Mouse (Mus musculus): ENCODE results near the gene Rin3. TPM values are rescaled to one million over a fixed set of nuclear protein-coding genes. Genes with fewer than 3 reads are reported as not detected.
"Not testable (repeated sequence)": the region's sequence is repeated elsewhere in the genome, so short reads cannot be mapped to it uniquely, and the experiment has no call there.

The Rin3 gene
- total RNA-seq, 2 experiments from 2014 or later: 7.8 to 9.1 TPM

GRCm38 (mm10) chr12:102280290-102280689 lies 2.6 kb upstream of the Rin3 start:
- not testable (repeated sequence) for DNase-seq (ENCODE audit: low spot score)

DNA sequence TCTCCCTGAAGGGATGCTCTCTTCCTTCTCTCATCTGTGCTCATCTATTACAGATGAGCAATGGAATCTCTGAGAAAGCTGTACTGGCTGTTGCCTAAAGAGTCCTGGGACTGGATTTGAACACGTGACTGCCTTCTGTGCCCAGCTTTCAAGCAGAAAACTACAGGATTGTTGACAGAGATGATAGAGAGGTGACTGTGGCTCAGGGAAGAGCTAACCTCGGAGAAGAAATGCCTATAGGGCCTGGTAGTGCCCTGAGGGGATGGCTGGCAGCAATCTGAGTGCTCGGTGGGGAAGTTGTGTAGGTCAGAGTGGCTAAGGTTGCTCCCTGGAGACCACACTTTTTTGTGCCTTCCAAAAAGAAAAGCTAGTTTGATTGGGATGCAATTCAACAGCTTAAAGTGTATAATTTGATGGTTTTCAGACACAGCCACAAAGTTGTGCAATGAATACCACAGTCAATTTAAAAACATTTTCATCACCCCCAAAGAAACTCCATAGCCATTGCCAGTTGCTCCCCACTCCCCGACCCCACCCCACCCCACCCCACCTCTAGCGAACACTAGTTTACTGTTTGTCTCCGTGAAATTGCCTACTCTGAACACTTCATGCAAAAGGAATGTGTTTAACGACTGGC lies 1.9 kb upstream of the Rin3 start:
- DNase-seq (ENCODE audit: low spot score): peak; percentile 43

DNA sequence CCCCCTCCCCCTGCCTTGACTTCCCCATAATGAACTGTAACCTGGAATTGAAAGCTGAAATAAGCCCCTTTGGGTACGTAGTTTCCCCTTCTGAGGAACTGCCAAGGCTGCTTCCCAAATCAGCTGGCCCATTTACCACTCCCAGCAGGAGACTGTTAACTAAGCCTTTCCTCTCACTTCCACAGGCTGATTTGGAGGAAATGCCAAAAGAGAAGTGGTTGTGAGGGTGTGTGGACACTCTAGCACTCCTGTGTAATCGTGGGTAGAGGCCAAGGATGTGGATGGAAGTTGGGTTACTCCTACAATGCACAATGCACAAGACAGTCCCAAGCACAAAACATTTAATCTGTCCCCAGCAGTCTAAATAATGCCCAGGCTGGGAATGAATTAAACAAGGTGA lies 722 bp upstream of the Rin3 start:
- DNase-seq (ENCODE audit: low spot score): no peak

DNA sequence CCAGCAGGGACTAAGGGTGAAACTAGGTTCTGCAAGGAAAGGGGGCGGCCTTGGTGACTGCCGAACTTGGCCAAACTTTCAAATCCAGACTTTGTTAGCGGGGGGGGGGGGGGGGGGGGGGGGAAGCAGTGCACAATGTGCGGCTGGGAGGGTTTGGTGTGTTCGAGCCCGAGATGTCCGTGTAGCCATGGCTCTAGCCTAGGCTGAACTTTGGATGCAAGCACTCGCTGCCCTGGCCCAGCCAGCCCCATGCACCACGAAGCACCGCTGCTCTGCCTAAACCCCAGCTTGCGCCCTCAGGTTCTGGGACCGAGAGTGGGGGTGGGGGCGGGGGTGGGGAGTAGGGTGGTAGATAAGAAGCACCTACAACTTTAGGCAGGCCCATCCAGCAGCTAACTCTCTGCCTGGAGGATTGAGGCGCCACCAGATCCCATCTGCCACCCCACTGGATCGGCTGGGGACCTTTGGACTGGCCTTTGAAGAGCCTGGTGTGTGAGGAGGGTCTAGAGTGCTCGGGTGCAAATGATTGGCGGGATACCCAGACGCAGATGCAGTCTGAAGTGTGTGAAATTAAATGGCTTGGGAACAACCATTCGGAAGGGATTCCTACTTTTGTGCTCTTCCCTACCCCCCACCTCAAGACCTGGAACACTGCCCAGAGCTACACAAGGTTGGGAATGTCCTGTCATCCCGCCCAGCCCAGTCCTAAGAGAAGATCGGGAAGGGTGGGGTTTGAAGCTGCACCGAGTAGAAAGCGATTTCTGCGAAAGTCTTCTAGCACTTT lies 827 bp downstream of the Rin3 start:
- DNase-seq (ENCODE audit: low spot score): peak; percentile 64

DNA sequence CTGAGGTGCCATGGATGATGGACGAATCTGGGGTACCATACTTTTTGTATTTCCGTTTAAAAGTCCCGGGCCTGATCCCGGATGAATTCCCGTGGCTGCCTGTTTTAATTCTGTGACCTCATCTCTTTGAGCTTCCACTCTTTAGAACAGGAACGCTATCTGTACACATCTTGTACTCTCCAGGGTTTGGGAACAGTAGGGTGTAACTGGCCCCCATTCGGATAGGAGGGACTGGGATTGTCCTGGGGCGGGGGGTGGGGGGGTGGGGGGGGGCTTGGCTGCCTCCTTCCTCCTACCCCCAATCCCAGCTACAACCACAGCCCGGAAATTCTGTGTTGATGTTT lies 1.4 kb downstream of the Rin3 start:
- no peak for DNase-seq (ENCODE audit: low spot score)

DNA sequence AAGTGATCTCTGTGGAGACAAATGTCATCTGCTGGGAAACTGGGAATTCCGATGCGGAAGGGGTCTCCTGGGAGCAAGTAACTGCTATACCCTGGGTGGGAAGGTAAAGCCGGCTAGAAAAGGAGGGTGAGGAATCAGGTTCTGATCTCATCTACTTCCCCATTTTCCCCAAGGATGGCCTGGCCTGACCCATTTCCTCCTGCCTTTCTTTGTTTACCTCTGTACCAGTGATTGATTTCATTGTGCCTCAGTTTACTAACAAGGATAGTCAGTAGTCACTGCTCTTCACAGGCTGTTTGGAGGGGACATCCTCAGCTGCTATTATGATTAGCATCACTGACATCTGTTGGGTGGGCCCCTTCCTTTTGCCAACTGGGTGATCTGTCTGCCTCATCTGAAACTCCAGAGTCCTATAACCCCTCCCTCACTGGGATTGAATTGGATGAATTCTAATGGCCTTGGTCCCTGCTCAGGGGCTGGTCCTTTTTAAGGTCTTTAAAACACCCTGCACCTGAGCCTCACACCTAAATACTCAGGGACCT lies 1.8 kb downstream of the Rin3 start:
- DNase-seq (ENCODE audit: low spot score): no peak

DNA sequence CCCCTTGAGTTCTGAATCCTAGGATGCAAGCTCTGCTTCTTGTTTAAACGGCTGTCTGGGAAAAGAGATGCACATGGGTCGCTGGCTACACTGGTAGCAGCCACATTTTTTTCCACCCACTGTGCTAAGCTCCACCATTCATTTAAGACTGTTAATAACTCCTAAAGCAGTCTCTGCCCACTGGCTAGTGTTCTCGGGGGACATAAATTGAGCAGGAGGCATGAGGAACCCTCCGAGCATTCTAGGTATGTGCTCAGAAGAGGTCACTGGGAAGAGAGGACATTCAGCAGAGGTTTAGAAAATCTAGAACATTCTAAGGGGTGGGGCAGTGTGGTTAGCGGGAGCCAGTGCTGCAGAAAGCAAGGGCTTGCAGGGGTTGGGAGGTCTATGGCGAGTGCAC lies 2.5 kb downstream of the Rin3 start:
- DNase-seq (ENCODE audit: low spot score): no peak

- DNase-seq (ENCODE audit: low spot score): no peak
Measured at GRCm38 (mm10) chr12:102285779-102286178, 2.9 kb downstream of the Rin3 start.

DNA sequence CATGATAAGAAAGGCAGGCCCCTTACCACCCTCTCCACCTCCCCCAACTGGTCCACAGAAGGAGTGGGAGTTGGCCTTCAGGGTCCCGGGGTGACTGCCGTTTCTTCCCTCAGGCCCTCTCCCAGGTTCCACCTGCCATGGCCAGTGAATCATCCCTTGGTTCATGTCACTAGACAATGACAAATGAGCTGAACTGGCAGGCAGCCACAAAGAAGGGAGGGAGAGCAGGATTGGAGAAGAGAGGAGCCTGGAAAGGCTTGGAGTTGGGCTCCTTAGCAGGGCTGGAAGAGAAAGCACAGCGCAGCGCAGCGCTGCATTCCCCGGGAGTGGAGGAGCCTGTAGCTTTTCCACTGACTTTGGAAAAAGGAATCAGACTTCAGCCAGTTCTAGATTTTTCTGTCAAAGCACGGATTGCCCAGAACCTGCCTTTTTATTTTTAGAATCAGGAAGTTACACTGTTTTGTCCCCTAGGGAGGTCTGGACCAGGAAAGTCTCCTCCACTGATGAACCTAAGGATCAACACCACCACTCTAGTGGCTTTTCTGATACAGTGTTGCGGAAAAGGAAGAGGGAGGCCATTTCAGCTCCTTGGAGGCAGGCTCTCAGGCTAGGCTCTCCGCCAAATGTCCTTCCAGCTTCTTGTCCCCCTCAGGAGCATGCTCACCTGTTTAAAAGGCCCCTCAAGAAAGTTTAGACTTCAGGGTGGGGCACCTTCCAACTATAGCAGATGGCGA lies 4.0 kb downstream of the Rin3 start:
- DNase-seq (ENCODE audit: low spot score): peak; percentile 55

GRCm38 (mm10) chr12:102287904-102288602 lies 5.2 kb downstream of the Rin3 start:
- DNase-seq (ENCODE audit: low spot score): no peak

DNA sequence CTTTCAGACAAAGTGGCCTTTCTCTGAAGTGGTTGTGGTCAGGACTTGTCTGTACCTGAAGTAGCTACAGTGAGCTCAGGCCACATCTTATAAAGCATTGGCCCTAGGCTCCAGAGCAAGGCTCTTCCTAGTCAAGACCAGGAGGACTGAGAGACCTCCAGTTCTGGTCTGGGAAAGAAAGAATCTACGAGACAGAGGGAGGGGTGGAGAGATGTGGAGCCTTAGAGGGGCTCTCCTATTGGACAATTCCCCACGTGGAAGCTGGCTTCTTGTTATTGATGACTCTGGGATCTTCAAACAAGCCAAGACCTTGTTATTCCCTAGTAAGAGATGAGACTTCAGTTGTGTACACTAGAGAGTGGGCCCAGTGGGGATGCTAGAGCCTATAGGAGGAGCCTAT lies 6.0 kb downstream of the Rin3 start:
- DNase-seq (ENCODE audit: low spot score): no peak

DNA sequence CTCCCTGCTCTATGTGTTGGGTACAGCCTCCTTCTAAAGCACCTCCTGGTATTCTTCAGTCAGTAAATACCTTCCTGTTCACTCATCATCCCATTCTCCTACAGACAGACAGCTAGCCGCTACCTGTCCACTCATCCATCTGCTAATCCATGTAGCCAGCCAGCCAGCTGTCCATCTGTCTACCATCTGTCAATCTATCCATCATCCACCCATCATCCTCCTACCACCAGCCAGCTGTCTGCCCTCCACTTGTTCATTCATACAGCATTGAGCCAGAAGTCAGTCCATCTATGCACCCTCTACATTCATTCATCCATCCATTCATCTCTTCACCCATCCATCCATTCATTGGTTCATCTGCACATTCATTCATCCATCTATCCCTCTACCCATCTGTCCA lies 6.7 kb downstream of the Rin3 start:
- DNase-seq (ENCODE audit: low spot score): no peak

DNA sequence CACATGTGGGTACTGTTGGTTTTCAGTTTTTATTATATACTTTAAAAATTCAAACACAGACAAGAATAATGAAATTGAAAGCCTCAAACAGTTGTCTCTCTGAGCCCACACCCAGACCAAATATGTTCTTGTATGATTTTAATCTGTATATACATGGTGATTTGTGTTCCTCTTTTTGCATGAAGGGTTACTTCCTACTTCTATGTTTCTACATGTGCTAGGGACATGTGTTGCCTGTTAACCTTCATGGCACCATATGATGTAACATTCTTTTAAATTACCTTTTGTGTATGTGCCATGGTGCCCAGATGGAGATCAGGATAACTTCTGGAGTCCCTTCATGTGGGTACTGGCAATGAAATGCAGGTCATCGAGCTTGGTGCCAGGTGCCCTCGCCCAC lies 7.8 kb downstream of the Rin3 start:
- no peak for DNase-seq (ENCODE audit: low spot score)

GRCm38 (mm10) chr12:102291686-102292085 lies 8.8 kb downstream of the Rin3 start:
- DNase-seq (ENCODE audit: low spot score): no peak

GRCm38 (mm10) chr12:102292501-102293215 lies 9.8 kb downstream of the Rin3 start:
- no peak for DNase-seq (ENCODE audit: low spot score)

- DNase-seq (ENCODE audit: low spot score): no peak
Measured at GRCm38 (mm10) chr12:102294634-102295033, 11.8 kb downstream of the Rin3 start.

GRCm38 (mm10) chr12:102295230-102295629 lies 12.4 kb downstream of the Rin3 start:
- DNase-seq (ENCODE audit: low spot score): no peak

GRCm38 (mm10) chr12:102295662-102296061 lies 12.8 kb downstream of the Rin3 start:
- DNase-seq (ENCODE audit: low spot score): no peak

- no peak for DNase-seq (ENCODE audit: low spot score)
Measured at GRCm38 (mm10) chr12:102296361-102296760, 13.5 kb downstream of the Rin3 start.

DNA sequence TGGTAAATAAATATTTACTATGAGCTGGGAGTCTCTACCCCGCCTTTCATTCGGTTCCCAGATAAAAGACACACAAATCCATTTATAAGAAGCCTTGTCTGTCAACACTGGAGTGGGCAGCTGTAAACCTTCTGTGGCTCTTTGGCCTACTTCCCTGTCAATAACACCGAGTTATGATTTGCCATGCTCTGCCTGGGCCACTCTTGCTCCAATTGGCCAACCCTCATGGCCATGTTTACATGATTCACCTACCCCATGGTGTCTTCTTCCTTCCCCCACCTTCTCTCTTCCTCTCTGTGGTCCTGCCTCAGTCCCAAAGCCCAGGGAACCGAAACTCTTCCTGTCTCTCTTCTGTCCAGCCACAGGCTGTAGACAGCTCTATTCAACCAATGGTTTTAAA lies 14.1 kb downstream of the Rin3 start:
- no peak for DNase-seq (ENCODE audit: low spot score)

- no peak for DNase-seq (ENCODE audit: low spot score)
Measured at GRCm38 (mm10) chr12:102299209-102299608, 16.4 kb downstream of the Rin3 start.

All from gastrocnemius, adult 18-20 months (tissue).